Mouse (Mus musculus): ENCODE data around the gene 4931409K22Rik. TPM values are rescaled to one million over a fixed set of nuclear protein-coding genes. Genes with fewer than 3 reads are reported as not detected.

Gene 4931409K22Rik
- polyA plus RNA-seq, 1 experiment from 2014 or later, result not detected

- DNase-seq (ENCODE audit: low spot score) (peak; percentile 73), ATAC-seq (ENCODE audit: insufficient read depth, low FRiP score, low TSS enrichment) (0 out of 2 replicates have a peak, but pooled peaks have one; percentile 5)
- no peaks in the 10 kb centered on the region for H3K36me3 ChIP-seq (ENCODE audit: control insufficient read depth, insufficient read depth, low read length)
- H3K4me3 ChIP-seq (ENCODE audit: low read depth, low read length), result peak overlapping the region; percentile 66
- peak overlapping the region; percentile 84 for H3K4me2 ChIP-seq (ENCODE audit: low read depth)
- no peaks in the 10 kb centered on the region for H3K9me3 ChIP-seq (ENCODE audit: control insufficient read depth, low read length)
- peaks cover 7% of the 10 kb centered on the region; the same call in 1 of the 2 replicates for H3K27me3 ChIP-seq (ENCODE audit: control insufficient read depth, insufficient read depth, low read length)
- peak overlapping the region; percentile 97 for H3K27ac ChIP-seq (ENCODE audit: low read depth, low read length)
- H3K4me1 ChIP-seq (ENCODE audit: control insufficient read depth, insufficient read depth, low read length), result peaks cover 72% of the 10 kb centered on the region
- under 1% methylated on average over 68 of the region's 73 CpGs for WGBS
- peak overlapping the region; percentile 84 for H3K9ac ChIP-seq (ENCODE audit: low read length)
These were observed 45.5 kb upstream of the 4931409K22Rik start for GRCm38 (mm10) chr5:24601911-24602750.

DNA sequence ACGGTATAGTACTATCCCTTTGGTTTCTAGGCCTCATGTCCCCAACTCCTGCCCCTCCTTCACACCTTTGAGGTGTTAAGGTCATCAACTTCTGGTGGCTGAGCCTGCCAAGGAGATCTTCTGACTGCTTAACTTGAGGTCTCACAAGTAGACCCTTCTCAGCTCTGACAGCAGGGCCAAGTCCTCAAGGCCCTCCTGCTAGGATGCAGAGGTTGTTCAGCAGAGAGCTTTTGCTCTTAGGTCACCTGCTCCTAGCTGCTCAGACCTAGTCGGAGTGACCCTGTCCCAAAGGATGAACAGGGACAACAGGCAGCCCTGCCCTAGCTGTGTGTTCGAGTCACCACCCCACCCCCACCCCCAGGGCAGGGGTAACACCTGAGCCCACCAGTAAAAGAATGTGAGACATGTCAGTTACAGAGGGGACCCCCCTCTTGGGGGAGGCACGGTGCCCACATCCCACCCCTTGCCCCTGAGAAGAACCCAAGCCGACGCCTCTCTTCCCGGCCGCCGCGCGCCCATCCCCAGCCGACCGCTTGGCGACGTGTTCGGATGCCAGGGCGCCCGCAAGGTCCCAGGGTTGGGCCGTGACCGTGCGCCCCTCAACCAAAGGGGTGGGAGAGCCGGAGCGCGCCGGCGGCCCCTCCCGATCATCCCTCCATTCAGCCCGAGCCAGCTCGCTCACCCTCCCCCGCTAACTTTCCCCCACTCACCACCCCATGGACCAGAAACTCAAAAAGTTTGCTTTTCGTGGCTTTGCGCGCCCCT, 44.6 kb upstream of the 4931409K22Rik start:
- DNase-seq (ENCODE audit: low spot score), result no peak
- Histone ChIP-seq H3K4me3 (ENCODE audit: low read depth, low read length) (peak overlapping the region; percentile 66), H3K27ac (ENCODE audit: low read depth, low read length) (peak overlapping the region; percentile 97), H3K4me2 (ENCODE audit: low read depth) (peak overlapping the region; percentile 84), H3K4me1 (ENCODE audit: control insufficient read depth, insufficient read depth, low read length) (peaks cover 70% of the 10 kb centered on the region), H3K27me3 (ENCODE audit: control insufficient read depth, insufficient read depth, low read length) (peaks cover 7% of the 10 kb centered on the region; the same call in 1 of the 2 replicates), H3K36me3 (ENCODE audit: control insufficient read depth, insufficient read depth, low read length) (no peaks in the 10 kb centered on the region), H3K9ac (ENCODE audit: low read length) (peak overlapping the region; percentile 84), H3K9me3 (ENCODE audit: control insufficient read depth, low read length) (no peaks in the 10 kb centered on the region)
- WGBS, result 2% methylated on average over 33 of the region's 33 CpGs
- ATAC-seq (ENCODE audit: insufficient read depth, low FRiP score, low TSS enrichment), result no peak

- WGBS, result 65% methylated on average over 2 of the region's 2 CpGs
- Histone ChIP-seq H3K4me3 (ENCODE audit: low read depth, low read length) (no peak overlapping the region; the same call in 1 of the 2 replicates), H3K27me3 (ENCODE audit: control insufficient read depth, insufficient read depth, low read length) (peaks cover 7% of the 10 kb centered on the region; the same call in 1 of the 2 replicates), H3K27ac (ENCODE audit: low read depth, low read length) (no peak overlapping the region), H3K4me2 (ENCODE audit: low read depth) (peak overlapping the region; percentile 84), H3K9ac (ENCODE audit: low read length) (no peak overlapping the region), H3K9me3 (ENCODE audit: control insufficient read depth, low read length) (no peaks in the 10 kb centered on the region), H3K4me1 (ENCODE audit: control insufficient read depth, insufficient read depth, low read length) (peaks cover 68% of the 10 kb centered on the region), H3K36me3 (ENCODE audit: control insufficient read depth, insufficient read depth, low read length) (no peaks in the 10 kb centered on the region)
- ATAC-seq (ENCODE audit: insufficient read depth, low FRiP score, low TSS enrichment), result no peak
- DNase-seq (ENCODE audit: low spot score), result no peak
These were observed 43.6 kb upstream of the 4931409K22Rik start for GRCm38 (mm10) chr5:24600236-24600635.

- ATAC-seq (ENCODE audit: insufficient read depth, low FRiP score, low TSS enrichment), result no peak
- Histone ChIP-seq H3K27me3 (ENCODE audit: control insufficient read depth, insufficient read depth, low read length) (peaks cover 7% of the 10 kb centered on the region; the same call in 1 of the 2 replicates), H3K4me3 (ENCODE audit: low read depth, low read length) (peak overlapping the region; percentile 46), H3K4me1 (ENCODE audit: control insufficient read depth, insufficient read depth, low read length) (peaks cover 64% of the 10 kb centered on the region), H3K36me3 (ENCODE audit: control insufficient read depth, insufficient read depth, low read length) (no peaks in the 10 kb centered on the region), H3K27ac (ENCODE audit: low read depth, low read length) (no peak overlapping the region), H3K9ac (ENCODE audit: low read length) (peak overlapping the region; percentile 60), H3K9me3 (ENCODE audit: control insufficient read depth, low read length) (no peaks in the 10 kb centered on the region), H3K4me2 (ENCODE audit: low read depth) (peak overlapping the region; percentile 88)
- 11% methylated on average over 8 of the region's 8 CpGs for WGBS
- DNase-seq (ENCODE audit: low spot score), result no peak
These were observed 42.5 kb upstream of the 4931409K22Rik start for GRCm38 (mm10) chr5:24599137-24599536.

DNA sequence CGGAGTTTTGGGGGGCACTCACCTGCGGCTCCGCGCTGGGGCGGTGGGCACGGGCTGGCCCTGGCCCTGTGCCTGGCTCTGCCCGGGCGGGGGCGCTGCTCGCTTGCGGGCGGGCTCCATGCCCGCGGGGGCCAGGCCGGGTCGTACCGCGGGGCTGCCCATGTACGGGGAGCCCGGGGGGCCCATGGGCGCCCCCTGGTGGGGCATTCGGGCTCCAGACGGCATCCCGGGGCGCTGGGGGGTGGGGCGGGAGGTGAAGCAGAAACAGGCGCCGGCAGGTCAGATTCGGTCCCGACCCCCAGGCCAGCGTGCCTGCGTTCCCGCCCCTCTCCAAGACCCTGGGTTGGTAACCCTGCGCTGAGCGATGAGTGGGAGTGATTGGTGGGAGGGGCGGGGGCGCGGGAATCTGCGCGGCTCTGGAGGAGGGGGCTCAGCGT, 42.0 kb upstream of the 4931409K22Rik start:
- H3K4me3 ChIP-seq (ENCODE audit: low read depth, low read length), result peak overlapping the region; percentile 46
- H3K27ac ChIP-seq (ENCODE audit: low read depth, low read length), result no peak overlapping the region
- H3K9ac ChIP-seq (ENCODE audit: low read length), result peak overlapping the region; percentile 60
- no peaks in the 10 kb centered on the region for H3K9me3 ChIP-seq (ENCODE audit: control insufficient read depth, low read length)
- H3K27me3 ChIP-seq (ENCODE audit: control insufficient read depth, insufficient read depth, low read length), result peaks cover 7% of the 10 kb centered on the region; the same call in 1 of the 2 replicates
- peaks cover 2% of the 10 kb centered on the region; the same call in 1 of the 2 replicates for H3K36me3 ChIP-seq (ENCODE audit: control insufficient read depth, insufficient read depth, low read length)
- peak; percentile 74 for DNase-seq (ENCODE audit: low spot score)
- peak overlapping the region; percentile 88 for H3K4me2 ChIP-seq (ENCODE audit: low read depth)
- under 1% methylated on average over 41 of the region's 41 CpGs for WGBS
- peaks cover 58% of the 10 kb centered on the region for H3K4me1 ChIP-seq (ENCODE audit: control insufficient read depth, insufficient read depth, low read length)
- no peak for ATAC-seq (ENCODE audit: insufficient read depth, low FRiP score, low TSS enrichment)

DNA sequence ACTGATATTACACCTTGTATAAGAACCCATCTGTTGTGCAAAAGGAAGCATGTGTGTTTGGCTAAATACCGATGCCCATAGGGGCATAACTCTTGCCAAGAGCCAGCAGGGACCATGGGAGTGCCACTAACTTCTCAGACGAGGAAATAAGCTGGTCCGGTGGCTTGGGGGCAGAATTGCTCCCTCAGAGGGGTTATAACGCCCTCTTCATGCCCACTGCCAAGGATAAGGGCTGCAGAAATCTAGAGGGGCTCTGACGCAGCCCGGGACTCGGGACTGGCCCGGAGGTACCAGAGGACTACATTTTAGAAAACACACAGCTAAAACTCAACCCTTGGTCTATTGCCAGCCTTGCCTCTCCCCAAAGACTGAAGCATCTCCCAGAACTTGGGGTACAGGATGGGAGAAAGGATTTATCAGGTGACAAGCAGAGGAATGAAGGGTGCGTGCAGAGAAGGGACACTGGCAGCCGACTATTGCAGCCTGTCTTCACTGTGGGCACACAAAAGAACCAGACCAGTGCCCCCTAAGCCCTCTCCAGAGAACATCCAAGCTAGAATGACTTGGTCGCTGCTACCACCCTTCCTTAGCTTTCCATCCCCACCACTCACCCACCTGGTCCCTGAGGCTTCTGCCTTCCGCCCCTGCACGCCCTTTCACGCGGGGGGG, 41.4 kb upstream of the 4931409K22Rik start:
- H3K4me1 ChIP-seq (ENCODE audit: control insufficient read depth, insufficient read depth, low read length), result peaks cover 53% of the 10 kb centered on the region
- peaks cover 7% of the 10 kb centered on the region; the same call in 1 of the 2 replicates for H3K27me3 ChIP-seq (ENCODE audit: control insufficient read depth, insufficient read depth, low read length)
- WGBS, result 28% methylated on average over 15 of the region's 15 CpGs
- peaks cover 2% of the 10 kb centered on the region; the same call in 1 of the 2 replicates for H3K36me3 ChIP-seq (ENCODE audit: control insufficient read depth, insufficient read depth, low read length)
- H3K9ac ChIP-seq (ENCODE audit: low read length), result peak overlapping the region; percentile 60
- H3K27ac ChIP-seq (ENCODE audit: low read depth, low read length), result no peak overlapping the region
- DNase-seq (ENCODE audit: low spot score) (no peak), ATAC-seq (ENCODE audit: insufficient read depth, low FRiP score, low TSS enrichment) (no peak)
- peak overlapping the region; percentile 88 for H3K4me2 ChIP-seq (ENCODE audit: low read depth)
- no peaks in the 10 kb centered on the region for H3K9me3 ChIP-seq (ENCODE audit: control insufficient read depth, low read length)
- H3K4me3 ChIP-seq (ENCODE audit: low read depth, low read length), result peak overlapping the region; percentile 46

- WGBS, result 46% methylated on average over 2 of the region's 2 CpGs
- DNase-seq (ENCODE audit: low spot score) (peak; percentile 78), ATAC-seq (ENCODE audit: insufficient read depth, low FRiP score, low TSS enrichment) (0 out of 2 replicates have a peak, but pooled peaks have one; percentile 25)
- Histone ChIP-seq H3K36me3 (ENCODE audit: control insufficient read depth, insufficient read depth, low read length) (peaks cover 2% of the 10 kb centered on the region), H3K4me2 (ENCODE audit: low read depth) (0 out of 2 replicates have a peak overlapping the region, but pooled peaks have one; percentile 19), H3K4me1 (ENCODE audit: control insufficient read depth, insufficient read depth, low read length) (peaks cover 45% of the 10 kb centered on the region), H3K27ac (ENCODE audit: low read depth, low read length) (peak overlapping the region; percentile 74), H3K9me3 (ENCODE audit: control insufficient read depth, low read length) (no peaks in the 10 kb centered on the region), H3K9ac (ENCODE audit: low read length) (peak overlapping the region; percentile 35), H3K4me3 (ENCODE audit: low read depth, low read length) (no peak overlapping the region), H3K27me3 (ENCODE audit: control insufficient read depth, insufficient read depth, low read length) (peaks cover 7% of the 10 kb centered on the region; the same call in 1 of the 2 replicates)
These were observed 40.7 kb upstream of the 4931409K22Rik start for GRCm38 (mm10) chr5:24597221-24597728.
